Mouse (Mus musculus) fat pad, adult 2 months (tissue): Measurements from ENCODE around the gene Lxn.
A peak's percentile ranks its signal among the peaks of the same experiment; 100 is the strongest.

Source experiments
- DNase-seq: peaks from one replicate; pipeline ENCODE4 v3.0.0-alpha.2; 2011; ENCODE audit warnings: low read depth, low spot score; ENCODE audit errors: extremely low read depth

Lxn gene

DNA sequence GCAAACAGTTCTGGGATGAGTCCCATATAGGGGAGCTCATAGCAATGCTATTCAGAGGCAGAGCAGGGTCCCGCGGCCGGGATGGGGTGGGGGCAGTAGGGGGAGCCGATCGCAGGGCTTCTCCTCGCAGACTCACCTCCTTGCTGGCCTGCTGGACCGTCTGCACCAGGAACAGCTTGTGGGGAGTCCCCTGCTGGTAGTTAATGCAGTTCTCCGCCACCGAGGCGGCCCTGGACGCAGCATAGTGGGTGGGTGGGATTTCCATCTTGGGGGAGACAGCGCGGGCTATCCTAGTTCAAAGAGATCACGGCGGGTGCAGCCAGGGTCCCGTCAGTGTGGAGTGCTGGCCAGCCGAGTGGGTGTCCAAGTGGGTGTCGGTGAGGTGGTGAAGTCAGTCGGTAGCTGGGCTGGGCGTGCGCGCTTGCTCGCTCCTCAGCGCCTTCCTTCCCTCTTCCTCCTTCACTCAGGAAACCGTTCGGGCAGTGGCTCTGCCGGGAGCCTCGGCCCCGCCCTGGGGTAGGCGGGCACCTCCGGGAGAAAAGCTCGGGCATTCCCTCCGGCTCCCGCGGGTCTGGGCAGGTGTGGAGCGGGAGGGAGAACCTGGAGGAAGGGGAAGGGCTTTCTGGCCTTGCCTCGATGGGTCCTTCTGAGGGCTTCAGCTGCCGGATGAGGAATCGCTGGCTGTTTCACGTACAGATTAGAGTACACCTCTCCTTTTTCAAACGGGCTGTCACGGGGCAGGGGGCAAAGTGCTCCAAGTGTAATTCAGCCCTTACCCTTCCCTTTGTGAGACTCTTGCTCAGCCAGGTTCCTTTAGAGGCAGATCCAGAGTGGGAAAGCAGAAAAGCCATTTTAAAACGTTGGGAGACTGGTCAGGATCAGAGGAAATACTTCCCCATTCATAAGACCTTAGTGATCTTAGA is at the start of gene Lxn:
Gene Lxn, minus strand, starts transcription at position 477 of the 923 bp plus-strand sequence.
- DNase-seq, result no peak

DNA sequence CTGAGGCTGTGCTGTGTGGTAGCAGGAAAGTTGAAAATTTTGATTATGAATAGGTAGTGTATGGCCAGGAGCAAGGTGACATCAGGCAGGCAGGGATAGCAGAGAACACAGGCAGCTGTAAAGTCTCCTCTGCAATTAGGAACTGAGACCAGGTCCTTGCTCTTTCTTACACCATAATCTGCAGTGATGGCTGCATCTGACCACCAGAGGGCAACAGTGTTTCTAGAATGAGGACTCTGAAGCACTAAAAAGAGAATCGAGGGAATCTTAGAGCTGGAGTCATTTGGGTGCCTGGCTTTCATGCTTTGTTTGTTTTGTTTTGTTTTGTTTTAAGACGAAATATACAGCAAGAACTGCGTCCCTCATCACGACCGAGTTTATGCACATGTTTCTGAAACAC is 49.1 kb upstream of the Lxn start:
- DNase-seq, result no peak

DNA sequence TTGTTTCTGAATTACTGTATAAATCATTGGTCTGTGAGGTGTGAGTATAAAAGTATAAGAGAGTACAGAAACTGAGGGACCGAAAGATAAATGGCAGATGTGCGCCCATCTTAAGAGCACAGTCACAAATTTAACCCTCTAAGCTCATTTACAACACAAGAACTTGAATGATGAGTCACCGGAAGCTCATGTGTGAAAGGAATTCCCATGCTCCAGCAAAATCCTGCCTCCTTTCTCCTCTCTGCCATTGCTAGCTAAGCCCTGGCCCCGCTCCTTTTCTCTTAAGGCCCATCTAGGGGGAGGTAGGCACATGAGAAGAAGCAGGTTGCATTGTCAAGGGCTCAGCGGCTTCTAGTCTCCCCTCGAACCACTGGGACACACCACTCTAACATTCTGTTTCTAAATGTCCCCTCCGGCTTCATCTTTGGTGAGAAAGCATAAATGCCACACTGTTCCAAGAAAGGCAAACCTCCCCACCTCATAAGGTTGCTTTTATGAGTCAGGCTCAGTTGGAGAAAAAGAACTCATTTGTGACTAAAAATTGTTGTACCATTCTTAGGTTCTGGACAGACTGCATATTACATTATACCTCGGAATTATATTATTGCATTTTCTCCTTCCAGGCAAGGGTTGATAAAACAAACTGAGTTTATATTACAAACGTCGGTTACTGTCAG is 44.6 kb upstream of the Lxn start:
- no peak for DNase-seq

DNA sequence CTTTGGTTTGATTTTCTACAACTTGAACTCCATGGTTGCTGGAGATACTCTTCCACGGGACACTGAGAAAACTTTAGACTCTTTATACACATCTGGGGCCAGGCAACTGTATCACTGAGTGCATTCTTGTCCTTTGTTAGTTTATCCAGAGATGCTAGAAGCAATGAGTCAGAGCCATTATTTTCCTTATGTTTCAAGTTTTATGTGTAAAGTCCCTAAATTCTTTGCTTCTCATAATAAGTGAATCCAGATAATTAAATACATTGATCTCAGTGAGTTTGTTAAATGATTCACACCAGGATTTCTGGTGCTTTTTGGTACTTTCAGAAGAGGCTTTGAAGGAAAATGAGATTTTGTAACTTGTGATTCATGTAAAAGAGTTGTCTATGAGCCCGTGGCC is 41.6 kb upstream of the Lxn start:
- no peak for DNase-seq

DNA sequence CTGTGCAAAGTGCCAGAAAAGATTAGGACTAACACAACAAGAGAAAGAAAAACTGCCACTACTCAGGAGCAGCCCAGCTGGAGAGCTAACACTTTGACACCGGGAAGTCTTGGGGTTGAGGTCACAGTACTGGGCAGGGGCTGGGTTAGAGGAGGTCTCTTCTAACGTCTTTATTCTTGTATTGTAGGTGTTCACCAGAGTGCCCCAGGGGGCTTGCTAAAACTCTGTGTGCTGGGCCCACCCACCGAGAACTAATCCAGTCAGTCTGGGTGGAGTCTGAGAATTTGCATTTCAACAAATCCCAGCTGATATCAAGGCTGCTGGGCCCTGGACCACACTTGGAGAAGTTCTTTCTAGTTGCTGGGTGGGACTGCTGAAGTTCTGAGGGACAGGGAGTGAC is 40.2 kb upstream of the Lxn start:
- DNase-seq, result no peak

DNA sequence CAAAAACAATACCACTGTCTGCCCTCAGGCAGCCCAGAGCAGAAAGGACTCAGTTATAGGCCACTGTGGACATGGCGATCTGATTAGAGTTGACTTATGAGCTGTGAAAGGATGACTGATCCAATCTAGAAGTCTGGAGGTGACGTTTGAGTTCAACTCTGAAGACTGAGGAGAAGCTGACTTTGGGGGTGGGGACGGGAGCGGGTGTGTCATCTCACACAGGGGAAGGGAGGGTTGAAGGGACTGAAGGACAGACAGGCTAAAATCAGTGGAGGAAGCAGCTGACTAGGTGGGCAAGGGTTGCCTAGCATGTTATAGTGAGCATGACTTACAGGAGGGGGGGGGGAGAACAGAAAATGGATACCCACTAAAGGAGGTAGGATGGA is 35.7 kb upstream of the Lxn start:
- no peak for DNase-seq

DNA sequence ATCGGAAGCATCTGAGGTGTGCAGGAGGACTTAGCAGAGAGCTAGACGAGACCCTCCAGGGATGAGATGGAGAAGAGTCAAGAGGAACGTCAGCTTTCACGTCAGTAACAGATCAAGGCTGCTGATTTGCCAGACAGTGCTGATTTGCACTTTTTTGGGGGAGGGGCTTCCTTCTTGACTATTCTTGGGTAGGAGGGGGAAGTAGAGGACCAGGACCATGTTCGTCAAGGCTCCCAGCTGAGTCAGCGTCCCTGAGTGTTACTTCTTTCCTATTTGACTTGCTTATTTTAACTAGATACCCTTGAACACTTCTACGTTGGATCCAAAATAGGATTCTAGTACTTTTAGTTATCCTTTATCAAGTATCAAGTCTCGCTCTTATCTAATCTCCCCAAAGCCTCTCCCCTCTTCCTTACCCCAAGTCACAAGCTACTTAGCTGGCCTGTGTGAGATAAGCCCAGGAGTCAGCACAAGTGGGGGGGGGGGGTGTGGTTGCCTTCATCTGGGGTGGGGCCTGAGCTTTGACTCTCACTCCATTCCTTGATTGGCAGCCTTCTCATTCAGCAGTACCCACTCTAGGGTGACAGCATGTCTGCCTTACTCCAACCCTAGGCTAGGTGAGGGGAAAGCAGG is 35.2 kb upstream of the Lxn start:
- DNase-seq, result no peak

DNA sequence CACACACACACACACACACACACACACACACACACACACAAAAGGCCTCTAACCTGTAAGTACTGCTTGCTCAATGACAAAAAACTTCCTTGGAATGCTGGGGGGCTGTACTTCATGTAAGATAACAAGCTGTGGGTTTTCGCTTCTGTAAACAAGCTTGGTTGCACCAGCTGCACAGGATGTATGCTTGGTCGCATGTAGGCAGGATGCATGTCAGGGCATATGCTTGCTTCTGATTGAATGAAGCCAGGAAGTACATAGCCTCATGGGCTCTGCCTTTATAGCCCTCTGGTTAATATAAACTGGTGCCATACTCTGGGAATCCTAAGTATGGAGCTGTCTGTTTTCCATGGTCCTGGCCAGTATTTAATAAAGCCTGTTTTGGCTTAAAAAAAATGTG is 34.3 kb upstream of the Lxn start:
- no peak for DNase-seq

DNA sequence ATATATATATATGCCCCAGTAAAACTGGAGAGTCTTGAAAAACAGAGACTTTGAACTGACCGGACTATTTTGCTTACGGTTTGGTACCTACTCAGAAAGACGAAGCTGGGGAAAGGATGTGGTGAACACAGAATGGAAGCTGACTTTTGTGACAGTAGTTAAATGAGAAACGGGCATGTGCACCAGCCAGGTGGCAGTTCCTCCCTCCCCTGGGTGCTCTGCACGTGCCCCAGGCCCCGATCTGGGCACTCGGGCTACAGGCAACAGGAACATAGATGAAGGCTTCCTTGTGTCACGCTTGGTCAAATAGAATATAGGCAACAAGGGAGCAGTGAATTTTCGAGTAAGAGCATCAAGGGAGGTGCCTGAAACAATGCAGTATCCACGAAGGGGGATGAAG is 32.6 kb upstream of the Lxn start:
- no peak for DNase-seq

DNA sequence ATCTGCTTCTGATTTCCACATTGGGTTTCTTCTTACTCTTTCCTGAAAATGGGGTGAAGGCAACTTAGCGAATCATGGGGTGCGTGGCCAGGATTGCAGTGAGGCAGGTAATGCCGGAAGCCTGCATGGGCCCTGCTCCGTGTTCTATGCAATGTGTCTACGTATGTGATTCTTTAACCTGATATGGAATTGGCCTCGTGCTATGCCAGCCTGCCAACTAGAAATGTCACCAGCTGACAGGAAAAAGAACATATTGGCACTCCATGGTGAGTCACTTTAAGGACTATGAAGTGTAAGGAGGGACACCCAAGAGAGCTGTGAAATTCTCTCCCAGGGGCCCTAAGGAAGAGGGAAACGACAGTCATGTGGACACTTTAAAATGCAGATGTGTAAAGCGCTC is 29.4 kb upstream of the Lxn start:
- DNase-seq, result no peak

DNA sequence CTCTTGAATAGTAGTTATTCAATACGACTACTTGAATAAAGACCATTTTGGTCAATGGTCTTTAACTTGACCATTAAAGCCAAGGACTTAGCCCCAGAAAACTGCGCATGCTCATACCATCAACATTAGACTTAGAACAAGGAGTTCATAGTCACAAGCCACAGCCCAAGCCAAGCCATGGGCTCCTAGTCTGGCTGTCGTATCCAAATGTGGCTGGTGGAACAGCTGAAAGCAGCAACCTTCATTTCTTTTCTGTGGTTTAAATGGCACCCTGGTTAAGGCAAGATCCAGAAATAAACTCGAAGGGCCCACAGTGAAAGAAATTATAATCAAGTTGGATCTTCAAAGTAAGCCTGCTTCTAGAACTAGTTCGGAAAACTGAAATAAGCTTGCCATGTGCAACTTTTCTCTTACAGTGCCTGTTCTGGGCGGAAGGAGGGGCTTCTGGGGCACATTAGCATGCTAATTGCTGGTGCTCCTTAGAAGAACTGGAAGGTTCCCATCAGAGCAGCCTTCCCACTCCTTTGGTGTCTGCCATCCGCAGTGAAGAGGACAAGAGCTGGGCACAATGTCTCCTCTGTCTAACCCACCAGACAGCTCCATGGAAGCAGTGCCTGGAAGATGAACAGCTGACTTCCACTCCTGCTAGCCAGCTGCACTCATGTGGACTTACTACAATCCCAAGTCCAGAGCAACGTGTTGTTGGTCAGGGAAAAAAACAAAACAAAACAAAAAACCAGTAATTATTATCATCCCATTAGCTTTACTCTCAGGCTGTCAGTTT is 28.6 kb upstream of the Lxn start:
- DNase-seq, result no peak

DNA sequence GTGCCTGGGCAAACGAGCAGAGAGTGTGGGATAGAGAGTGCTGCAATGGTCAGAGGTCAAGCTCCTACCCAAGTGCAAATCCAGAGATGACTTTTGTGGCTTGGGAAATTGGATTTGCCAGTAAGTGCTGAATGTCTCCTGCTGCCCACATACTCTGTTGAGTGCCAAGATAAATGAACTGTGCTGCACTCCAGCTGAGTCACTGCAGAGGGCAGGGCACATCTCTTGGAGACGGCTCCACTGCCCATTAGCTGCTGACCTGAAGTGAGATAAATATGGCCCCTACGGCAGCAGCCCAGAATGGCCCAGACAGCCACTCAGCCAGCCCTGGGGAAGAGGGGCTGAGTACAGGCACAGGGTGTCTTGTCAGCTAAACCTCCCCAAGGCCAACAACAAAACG is 26.4 kb upstream of the Lxn start:
- peak; percentile 61 for DNase-seq

DNA sequence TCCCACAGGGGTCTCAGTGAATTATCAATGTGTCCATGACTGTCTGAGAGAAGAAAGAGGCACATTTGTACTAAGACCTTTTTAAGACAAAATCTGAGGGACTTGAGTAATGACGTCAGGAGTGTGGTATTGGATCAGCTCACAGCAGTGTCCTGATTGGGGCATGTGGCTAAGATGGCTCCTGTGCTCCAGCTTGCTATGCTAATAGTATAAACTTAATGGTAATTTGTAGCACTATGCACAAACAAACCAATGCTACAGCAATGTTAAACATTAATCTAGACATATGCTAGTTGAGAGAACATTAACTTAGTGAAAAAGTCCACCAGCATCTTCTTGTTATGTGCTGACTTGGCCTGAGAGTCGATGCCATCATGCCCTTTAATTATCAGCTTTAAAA is 21.5 kb upstream of the Lxn start:
- DNase-seq, result no peak

DNA sequence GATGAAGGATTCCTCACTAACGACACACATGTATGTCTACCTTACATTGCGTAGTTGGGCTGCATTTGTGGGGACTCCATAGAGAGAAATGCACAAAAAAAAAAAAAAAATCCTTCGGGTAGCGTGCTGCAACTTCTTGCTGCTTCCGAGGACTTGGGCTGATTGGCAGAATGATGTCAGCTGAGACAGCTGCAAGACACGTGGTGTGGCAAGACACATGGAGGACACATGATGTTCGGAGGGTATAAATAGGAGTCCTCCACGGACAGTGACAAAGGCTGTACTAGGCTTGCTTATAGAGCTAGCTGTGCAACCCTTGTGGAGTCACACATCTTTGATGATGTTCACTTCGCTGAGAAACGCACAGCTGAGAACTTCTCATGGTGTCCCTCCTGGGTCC is 18.7 kb upstream of the Lxn start:
- DNase-seq, result no peak

DNA sequence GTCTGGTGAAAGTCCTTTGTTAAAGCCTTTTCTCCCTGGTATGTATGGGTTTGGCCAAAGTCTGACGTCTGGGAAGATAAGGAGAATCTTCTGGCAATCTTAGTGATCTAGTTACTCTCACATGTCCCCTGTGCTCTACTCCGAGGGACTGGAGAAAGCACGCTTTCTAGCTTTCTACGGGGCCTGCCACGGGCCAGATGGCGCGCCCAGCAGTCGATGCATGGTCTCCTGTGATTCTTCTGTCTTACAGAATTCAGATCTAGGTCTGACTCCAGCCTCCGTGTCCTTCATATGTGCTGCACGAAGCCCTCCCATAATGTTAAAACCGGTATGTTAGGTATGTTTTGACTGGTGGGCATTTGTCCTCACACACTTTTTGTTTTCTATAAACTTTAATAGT is 16.1 kb upstream of the Lxn start:
- DNase-seq, result no peak

DNA sequence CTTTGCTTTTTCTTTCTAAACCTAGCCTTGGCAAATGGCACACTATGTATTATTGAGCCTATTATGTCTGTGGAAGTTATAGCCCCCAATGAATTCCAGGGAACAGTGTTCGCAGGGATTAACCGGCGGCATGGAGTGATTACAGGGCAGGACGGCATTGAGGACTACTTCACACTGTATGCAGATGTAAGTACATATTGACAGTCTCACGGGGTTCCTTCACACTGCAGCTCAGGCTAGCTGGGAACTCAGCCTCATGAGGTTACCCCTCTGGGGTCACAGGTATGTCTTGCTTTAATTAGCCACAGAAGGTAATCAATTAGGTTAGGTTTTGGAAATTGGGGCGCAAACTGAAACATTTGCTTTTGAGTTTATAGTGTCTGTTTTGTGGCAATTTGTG is 9.7 kb upstream of the Lxn start:
- no peak for DNase-seq

DNA sequence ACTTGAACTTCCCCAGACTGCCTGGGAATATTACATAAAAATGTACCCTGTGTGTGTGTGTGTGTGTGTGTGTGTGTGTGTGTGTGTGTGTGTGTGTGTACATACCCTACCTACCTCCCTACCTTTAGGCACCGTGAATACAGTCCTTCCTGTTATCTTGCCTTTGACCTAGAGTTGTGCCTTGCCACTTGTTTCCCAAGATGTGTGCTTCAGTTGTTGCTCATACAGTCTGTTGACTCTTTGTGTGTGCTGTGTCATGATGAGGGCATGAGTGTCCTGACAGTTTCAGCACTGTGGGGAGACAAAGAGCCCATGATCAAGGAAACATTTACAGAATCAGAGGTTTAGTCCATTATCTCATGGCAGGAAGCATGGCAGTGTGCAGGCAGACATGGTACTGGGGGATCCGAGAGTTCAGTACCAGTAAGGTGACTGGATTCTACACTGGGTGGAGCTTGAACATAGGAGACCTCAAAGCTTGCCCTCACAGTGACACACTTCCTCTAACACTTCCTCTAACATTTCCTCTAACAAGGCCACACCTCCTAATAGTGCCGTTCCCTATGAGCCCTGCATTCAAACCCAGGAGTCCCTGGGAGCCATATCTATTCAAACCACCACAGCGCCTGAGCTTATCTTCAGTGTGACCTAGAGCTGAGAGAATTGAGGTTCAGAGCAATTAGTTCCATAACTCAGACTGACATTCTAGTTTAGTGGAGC is 7.8 kb upstream of the Lxn start:
- DNase-seq, result no peak

DNA sequence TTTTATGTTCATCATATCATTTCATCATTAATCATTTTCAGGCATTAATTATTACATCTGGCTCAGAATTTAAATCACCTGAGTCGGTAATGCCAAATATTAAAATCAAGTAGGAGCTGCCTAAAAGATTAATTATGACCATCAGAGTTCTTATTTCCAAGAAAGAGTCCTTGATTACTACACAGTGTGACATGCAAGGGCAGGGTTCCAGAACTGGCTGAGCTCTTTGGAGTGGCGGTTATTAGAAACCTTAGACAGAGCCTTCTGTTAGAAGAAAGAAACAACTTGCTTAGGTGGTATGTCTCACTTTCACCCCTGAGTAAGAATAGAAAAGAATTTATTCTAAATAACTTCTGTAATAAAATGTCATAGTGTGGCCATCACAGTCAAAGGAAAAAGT is 3.6 kb upstream of the Lxn start:
- DNase-seq, result no peak

DNA sequence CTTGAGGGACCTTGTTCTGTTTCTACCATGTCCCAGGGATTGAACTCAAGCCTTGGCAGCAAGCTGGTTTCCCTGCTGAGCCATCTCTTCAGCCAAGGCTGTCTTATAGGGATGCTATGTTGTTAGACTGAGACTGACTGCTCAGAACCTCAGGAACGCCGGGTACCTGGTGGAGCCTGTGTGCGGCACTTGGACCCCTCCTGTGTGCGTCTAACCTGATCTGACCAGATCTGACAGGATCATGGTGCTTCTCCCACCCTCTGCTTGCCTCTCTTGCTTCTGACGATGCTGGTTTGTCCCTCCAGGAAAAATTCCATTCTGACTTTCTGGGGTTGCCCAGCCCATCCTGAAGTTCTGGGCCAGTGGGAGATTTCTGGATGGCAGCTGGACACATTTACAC is 2.9 kb upstream of the Lxn start:
- DNase-seq, result no peak

DNA sequence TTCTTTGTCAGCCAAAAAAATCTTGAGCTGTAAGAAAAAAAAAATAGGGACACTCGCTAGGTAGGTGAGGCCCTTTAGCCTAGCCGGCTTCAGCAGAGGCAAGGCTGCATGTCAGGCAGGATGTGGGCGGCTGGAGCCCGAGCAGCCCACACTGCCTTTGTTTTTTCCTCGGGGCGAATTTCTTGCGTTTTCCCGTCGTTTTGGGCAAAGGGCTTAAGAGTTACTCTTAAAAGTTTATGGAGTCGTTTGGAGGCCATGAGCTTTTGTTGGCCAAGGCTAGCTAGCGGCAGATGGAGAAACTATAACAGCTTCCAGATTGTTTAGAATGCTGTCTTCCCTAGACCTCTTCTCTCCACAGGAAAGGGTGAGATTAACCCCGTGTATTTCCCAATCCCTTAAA is 725 bp downstream of the Lxn start:
- peak; percentile 39 for DNase-seq

DNA sequence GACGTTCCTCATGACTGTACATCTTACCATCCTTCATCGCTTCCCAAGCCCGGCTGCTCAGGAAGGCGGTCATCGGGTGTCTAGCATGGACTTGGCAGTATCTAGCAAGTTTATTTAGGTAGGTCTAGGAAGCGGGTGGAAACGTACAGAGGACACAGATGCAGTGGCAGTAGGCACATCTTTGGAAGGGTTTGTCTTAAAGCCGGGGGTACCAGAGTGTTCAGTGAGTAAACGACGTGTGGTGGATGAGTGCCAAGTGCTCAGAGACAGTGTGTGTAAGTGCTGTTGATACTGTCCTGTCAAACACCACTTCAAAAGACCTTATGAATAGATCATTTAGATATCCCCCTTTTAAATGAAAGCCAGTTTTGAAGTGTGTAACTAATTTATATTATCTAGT is 1.1 kb downstream of the Lxn start:
- DNase-seq, result no peak
